Mouse (Mus musculus) bone marrow, adult 2 months (tissue): ENCODE data around the gene Rbpjl.

Source experiments
- CTCF ChIP-seq: fragments of 200-500 bp; IDR thresholded peaks from 2 replicates; pipeline ENCODE4 v1.5.1; 2011; ENCODE audit warnings: low read length, control low read depth; ENCODE audit not compliant: control insufficient read depth, insufficient read depth
- POLR2A ChIP-seq: fragments of 200-500 bp; IDR thresholded peaks from 2 replicates; pipeline ENCODE4 v1.6.1; 2011; ENCODE audit warnings: low read depth, mild to moderate bottlenecking, control low read depth, low read length, borderline replicate concordance; ENCODE audit not compliant: control insufficient read depth

DNA sequence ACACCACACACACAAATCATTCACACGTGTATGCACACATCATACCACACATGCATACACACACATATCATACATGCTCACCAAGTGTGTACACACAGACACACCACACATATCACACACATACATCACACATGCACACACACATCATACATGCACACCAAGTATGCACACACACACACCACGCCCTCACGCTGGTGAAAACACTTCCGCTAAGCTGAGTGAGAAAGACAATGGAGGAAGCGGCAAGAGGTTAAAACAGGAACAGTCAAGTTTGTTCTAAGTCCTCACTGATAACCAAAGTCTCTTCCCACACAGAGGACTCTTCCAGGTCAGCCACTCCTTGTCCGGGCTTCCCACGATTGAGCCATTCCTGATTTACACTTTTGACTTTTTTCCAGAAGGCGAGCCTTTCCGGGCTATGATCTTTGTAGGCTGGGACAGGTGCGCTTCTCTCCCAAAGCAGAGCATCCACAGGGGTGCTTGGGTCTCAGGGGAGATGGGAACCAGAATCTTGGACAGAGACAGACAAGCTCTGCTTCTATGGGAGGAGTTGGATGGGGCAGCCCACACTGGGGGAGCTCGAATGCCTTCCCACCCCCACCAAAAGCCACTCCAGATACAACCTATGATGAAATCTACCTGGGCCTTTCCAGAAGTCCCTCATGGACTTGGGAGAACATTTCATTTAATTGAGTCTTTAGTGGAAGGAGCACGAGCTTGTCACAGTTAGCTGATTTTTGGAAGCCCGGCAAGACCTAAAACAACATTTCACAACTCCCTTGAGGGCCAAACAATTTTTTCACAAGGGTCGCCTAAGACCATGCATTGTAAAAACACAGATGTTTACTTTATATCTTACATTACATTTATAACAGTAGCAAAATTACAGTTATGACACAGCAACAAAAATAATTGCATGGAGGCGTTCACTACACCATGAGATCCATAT lies 25.2 kb upstream of the Rbpjl start:
- TF ChIP-seq CTCF: no peak
- TF ChIP-seq POLR2A: no peak
